Mouse (Mus musculus) c-Kit-positive CD71-negative TER-119-negative erythroid progenitor cells, embryonic 14.5 days (primary cell): ENCODE measurements around the gene Slit3.

Source experiments
- DNase-seq: peaks from one replicate; pipeline ENCODE4 v3.0.0-alpha.2; 2013; ENCODE audit warnings: low read depth

Slit3 gene

DNA sequence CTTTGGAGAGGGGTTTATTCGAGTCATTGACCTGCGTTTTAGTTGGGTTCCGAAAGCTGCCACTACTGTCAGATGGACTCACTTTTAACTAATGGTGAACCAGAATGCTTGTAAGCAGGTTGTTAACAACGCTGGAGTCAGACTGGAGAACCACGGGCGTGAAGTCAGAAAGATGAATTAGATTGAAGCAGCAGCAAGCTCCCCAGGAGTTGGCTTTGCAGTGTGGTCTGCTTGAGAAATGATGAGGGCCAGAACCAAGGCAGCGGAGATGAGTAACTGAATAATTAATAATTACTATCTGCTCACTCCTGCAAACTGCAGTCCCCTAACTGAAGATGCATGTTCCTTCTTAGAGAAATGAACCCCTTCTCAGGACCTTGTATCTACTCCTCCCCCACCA lies 347.8 kb downstream of the Slit3 start:
- DNase-seq = no peak

DNA sequence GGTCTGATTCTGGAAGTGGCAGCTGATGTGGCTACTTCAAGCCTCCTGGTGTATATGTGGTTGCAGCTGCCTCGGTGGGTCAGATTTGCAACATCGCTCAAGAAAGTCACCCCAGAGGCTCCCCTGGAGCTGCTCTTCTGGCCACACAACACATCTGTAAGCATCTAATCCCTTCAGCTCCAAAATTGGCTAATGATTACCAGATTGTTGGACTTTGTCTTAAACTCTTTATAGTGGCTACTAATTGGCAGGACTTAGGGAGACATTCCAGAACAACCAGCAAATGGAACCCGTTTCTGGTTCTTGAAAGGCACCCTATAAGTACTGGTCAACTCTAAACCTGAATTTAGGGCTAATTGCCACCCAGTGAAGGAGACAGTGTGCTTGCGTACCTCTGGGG lies 348.9 kb downstream of the Slit3 start:
- DNase-seq = no peak

DNA sequence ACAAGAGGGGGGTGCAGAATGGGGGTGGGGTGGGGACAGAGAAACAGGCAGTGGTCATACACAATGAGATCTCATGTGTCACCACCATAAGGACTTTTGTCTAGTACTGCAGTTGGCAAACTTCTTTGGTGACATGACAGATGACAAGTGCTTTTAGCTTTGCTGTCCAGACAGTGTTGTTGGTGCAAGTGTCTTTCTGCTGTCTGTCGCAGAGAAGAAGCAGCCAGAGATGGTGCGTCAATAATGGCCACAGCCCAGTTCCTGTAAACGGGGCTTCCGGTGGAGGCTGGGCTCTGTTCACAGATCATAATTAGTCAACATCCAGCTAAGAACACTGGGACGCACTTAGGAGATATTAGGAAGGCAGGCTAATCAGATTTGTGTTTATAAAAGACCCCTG lies 349.8 kb downstream of the Slit3 start:
- DNase-seq = no peak

DNA sequence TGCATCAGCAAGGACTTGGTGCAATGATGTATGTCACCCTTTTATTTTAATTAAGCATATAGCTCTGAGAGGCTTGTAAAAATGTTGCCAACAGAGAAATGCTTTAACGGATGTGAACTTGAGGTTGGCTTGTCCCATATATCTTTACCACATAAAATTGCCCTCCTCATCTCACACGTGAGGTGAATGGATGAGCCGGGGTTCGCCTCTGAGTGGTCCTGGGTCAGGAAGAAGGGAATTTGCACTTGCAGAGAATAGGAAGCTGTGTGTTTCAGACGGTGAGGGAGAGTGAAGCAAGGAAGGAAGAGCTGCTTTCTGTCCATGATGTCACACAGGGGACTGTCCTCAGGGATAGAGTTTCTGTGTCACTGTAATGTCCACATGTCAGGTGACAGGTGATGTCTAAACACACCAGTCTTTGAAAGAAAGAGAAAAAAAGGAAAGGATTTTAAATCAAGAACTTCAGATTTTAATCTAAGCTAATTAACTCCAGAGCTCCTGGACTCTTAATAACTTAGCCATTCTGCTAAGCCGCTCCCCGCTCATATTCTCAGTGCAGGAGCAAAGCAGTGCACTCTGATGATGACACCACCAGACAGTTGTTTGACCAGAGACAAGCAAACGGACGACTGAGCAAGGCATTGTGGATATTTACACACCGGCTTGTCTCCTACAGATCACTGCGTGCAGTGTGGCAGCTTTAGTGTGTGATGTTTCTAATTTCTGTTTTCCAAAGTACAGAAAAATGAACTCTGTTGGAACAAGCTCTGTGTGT lies 352.0 kb downstream of the Slit3 start:
- no peak for DNase-seq

DNA sequence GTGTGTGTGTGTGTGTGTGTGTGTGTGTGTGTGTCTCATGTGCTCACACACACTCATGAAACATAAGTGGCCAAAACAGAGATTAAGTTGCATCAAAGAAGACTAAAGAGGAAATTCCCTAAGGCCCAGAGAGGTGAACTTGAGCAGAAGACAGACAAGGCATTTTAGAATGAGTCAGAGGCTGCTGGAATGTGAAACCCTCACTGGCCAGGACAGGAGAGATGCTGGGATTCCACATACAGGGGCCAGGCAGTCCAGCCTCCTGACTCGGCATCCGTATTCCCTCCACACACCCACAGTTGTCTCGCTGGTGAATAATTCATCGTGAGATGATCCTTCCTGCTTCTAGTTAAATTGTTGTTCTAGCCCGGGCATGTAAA lies 352.6 kb downstream of the Slit3 start:
- DNase-seq = no peak

DNA sequence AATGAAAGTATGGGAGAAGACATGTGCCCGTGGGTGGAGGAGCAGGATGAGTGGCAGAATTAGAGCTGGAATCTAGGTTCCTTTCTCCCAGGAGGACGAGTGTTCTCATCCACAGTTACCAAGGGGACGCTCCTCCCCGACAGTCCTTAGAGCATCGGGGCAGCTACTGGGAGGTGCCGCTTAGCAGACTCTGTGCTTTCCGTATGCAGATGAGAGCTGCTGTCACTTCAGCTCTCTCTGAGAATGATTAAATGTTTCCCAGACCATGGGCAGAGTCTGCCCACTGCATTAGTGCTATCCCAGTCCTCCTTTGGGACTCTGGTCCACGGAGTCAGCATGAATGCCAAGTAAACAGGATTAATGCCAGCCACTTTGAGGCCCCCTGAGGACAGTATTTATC lies 359.1 kb downstream of the Slit3 start:
- DNase-seq = no peak

DNA sequence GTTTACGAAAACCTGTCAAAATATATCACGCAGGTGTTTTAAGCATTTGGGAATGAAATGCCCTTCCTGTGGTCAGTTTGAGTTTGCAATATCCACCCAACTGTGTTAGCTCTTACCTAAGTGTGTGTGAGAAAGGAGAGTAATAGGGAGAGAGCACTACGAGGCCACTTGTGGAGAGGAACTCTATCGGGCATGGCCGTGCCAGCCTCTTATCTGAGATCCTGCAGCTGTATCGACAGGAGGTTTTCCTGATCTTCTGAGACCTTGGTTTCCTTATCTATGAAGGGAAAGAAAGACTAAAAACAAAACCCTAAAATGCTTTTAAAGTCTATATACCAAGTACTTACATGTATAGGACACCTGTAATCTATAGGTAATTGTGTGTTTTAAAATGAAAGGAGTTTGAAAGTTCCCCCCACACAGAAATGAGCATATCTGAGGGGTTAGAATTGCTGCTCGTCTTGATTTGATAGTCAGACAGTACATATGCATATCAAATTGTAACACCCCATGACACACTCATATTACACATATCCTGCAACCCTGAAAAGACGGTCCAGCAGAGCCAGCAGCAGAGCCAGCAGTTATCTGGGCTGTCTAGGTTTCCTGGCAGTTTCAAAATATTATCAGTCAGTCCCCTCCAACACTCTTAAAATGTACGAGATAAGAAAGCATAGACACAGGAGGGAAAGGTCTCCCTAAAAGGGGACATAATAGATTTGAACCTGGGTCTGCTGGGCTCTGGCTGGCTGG lies 360.8 kb downstream of the Slit3 start:
- no peak for DNase-seq

DNA sequence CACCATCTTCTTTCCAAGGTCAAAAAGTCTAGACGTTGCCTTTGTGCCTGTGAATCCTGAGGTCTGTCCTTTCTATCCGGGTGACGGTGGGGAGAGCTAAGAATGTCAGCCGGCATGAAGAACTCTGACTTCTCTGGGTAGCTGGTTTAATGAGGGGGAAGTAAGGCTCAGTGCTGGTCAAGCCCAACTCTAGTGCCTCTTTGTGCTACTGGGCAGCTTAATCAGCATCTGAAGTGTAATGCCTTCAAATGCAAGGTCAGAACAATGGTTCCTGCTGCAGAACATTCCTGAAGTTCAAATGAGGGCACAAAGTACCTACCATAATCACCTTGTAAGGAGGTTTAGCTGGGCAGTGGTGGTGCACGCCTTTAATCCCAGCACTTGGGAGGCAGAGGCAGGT lies 366.9 kb downstream of the Slit3 start:
- DNase-seq = no peak

DNA sequence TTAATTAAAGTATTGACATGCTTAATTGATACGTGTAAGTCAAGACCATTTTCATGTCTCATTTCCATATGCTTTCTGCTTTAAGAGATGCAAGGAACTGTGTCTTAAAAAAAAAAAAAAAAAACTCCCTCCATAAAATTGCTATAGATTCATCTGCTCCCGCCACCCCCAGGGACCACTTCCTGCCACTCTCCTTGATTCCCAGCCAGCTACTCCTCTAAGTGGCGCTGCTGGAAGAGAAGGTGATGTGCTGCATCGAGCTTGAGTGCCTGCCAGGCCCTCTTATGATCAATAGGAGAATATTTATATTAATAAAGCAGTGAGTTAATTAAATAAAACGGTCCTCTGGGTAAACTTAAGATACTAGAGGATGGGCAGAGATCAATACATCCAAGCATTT lies 370.7 kb downstream of the Slit3 start:
- DNase-seq = no peak

DNA sequence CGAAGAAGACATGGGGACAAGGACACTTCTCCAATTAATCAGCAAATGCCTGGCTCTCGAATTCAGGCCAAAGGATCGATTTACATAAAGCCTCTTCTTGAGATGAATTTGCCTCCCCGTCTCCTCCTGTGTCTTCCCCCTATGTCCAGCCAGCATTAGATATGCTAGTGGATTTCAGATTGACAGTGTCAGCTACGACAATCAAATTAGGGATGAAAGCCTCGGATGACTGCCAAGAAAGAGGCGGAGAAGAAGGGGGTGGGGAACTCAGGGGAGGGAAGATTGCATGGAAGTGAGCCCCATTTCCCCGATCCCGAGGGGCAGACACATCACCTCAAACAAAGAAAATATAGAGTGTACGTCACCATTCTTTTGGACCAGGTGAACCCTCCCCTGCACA lies 375.9 kb downstream of the Slit3 start:
- no peak for DNase-seq

DNA sequence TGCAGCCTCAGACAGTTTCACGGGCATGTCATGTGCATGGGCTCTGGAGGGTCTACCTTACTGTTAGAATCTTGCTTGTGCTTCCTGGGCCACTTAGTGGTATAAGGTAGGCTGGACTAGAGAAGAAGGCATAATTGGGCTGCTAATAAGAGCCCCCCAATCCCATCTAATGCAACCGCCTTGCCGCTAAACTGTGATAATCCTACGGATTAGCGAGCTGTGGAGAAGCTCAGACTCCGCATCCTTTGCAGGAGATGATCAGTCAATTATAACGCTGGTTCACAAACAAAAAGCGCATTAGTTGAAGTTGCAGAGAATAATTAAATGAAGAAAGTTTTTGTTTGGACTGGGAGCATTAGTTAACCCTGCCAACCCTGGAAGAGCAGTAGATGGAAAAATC lies 376.9 kb downstream of the Slit3 start:
- no peak for DNase-seq

DNA sequence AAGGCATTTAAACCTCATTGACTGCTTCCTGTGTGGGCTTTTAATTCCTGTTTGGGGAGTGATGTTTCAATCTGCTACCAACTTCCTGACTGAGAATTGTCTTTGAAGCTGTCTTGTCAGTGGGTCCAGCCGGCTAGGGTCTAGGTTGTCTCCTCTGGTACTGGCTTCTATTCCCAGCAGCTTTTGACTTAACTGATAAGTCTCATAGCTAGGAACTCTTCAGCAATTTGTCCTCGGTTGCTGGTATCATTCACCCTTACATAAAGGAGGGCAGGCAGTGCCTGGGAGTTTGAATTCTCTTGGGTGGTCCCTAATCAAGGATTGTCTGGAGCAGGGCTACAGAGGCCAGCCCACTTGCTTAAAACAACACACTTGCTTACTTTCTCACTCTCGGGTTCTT lies 381.1 kb downstream of the Slit3 start:
- DNase-seq = no peak

DNA sequence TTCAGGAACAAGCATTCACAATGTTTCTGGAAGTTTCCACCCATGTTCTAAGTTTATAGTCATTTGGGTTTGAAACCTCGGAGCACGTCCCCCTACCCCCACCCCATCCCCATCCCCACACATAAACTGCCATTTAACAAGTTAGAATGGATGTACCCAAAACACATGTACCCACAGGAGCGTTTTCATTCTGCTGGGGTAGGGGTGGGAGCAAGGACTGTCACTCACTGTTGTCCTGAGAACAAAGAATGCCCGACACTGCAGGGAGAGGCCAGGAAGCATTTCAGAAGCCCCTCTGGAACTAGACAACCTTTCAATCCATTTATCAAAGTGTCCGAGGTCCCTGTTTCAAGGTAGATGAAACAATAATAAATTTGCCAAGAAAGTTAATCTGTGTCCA lies 383.0 kb downstream of the Slit3 start:
- DNase-seq = no peak

DNA sequence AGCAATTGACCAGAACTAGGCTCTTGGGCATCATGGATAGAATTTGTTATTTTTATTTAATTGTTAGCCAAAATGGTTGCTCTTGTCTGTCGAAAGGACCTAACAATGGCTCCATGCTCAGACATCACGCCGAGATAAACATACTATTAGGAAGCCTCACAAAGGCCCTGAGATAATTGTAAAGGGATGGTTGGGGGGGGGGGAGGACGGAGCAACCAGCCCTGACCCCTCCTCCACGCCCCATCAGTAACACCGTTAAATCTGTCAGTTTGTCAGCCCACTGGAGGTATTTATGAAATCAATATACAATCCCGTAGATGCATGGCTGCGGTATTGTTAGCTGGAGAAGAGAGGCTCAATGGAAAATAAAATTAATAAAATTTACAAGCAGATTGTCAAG lies 383.9 kb downstream of the Slit3 start:
- DNase-seq = no peak

DNA sequence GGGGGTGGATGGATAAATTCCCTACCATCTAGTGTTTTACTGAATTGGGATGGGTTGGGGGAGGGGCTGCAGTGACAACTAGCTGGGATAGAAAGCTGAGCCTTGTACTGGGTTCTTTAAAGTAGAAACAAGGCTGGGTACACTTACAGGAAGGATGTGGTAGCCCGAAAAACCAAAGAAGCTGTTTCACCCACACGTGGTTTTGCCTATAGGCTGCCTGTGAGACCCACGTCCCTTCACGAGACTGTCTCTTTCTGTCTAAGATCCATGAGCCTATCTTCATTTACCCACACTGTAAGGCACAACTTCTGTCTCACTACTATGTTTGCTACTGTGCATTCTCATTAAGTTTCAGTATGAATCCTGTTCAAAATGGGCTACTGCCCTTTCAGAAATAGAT lies 384.3 kb downstream of the Slit3 start:
- peak; percentile 14 for DNase-seq

DNA sequence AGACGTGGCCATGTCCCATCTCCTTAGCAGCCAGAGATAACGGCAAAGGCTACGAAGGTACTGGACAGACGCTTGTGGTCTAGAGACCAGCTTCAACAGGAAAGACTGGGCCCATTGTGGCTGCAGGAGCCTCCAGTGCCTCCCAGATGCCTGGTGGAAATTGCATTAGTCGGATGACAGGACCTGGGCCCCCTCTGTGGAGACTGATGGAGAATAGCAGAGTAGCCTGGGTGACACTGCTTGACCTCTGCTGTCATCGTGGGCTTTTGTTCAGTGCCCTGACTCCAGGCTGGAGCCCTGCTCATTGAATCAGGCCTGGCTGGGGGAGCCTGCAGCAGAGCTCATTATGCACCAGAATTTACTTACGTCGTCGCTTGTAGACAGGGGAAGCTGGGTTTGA lies 384.8 kb downstream of the Slit3 start:
- no peak for DNase-seq

DNA sequence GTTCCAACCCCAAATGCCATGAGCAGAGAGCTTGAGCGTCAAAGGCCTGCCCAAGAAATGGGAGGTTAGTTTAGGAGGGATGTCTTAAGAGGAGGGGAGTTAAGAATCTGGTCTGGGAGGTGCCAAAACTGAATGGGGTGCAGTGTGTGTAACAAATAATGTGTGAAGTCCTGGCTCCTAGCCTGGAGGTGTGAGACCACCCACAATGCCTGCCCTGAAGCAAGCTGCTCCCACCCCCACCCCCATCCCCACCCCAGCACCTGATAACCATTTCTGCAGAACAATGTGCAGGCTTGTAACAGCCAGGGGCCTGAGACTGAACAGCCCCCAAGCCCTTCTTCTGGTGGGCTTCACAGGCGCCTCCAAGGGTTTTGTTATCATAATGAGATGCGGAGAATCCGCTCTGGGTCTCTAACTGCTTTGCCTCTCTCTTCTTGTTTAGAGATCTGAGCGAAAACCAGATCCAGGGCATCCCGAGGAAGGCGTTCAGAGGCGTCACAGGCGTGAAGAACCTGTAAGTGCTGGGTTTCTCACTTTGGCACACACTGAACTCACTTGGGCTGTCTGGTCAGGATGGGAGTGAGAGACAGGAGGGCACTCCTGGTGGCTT lies 386.9 kb downstream of the Slit3 start:
- no peak for DNase-seq

DNA sequence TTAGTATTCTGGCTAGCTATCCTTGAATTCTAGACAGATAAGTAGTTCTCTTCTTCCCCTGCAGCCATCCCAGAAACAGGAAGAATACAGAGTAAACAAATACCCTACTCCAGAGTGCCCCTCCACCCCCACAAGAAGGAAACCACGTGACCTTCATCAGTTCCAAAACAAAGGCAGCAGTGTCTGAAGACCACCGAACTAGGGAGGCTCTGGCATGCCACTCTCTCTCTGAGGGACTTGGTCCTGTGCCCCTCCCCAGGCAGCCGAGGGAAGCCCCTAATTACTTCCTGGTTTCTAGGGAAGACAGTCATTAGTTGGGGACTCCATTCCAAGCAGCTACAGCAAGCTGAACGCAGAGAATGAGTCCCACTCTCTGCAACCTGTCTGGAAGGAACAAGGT lies 391.7 kb downstream of the Slit3 start:
- DNase-seq = no peak

DNA sequence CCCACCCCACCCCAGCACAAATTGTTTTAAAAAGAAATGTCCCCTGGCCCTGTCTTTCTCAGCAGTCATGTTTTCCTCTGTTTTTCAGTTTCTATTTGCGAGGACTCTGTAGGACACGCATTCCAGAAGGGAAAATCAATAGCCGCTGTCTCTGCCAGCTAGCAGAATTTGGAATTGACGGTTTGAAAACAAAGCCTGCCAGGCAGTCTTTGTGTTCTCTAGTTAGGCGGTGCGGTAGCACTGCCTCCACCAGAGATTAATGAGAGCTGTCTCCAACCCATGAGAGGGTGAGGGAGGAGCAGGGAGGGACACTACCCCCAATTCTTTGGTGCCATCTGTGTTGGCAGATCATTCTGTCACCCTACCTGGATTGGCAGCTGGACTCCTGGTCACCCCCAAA lies 392.3 kb downstream of the Slit3 start:
- DNase-seq = no peak

DNA sequence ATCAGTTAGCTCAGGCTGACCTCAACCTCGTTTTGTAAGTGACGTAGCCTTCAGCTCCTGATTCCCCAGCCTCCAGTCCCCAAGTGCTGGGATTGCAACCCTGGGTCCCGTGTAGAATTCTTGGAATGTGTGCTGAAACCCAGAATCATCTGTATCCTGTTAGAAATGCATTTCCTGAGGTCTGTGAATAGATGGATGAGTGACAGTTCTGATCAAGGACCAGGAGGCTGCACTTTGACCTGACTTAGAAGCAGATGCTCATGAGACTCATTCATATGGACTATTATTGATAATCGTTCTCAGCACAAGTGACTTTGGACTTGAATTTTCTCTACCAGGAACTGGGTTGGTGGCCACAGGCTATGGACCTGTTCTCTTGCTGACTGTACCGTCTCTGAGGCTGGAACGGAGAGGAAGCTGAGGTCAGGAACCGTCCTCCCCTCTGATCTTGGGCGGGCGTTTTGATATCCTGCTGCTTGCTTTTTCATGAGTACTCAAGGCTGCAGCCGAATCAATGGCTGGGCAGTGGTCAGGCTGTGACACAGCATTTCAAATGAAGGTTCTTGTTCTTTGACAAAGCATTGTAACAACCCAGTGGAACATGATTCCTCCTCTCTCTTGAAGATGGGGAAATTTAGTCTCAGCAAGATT lies 401.9 kb downstream of the Slit3 start:
- DNase-seq = no peak

DNA sequence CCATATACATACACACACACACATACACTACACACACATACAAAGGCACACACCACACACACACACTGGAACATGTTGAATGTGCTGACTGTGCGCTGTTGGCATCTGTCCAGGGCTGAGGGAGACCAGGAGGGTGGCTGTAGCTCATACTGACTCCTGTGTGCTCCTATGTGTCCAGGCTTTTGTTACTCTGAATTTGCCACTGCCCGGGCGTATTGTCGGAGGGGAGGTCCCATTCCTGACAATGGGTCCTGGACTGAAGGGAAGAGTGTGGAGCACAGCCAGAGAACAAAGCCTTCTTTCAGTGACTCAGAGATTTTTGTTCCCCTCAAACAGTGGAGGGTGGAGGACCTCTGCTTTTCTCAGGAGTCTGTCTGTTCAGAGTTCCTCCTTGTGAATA lies 402.7 kb downstream of the Slit3 start:
- DNase-seq = no peak

DNA sequence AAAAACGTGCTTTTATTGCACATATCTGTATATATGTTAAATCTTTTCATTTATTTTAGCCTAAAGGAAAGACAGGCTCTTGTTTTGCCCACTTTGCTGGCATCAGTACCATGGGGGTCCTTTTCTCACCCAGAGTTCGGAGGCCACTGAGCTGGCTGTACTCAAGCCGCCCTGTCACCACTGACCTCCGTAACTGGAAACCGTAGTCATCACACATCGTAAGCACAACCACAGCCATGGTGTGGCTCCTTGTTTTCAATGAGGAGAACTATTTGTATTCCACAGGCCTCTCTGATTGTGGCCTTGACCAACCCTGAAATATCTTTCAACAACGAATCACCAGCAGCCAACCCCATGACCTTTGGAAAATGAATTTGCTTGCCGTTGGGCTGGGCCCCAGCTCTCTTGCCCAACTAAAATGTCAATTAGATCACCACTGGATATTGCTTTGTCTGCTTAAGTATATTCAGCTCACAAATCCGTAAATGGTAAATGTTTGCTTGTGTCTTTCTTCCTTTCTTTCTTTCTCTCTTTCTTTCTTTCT lies 405.3 kb downstream of the Slit3 start:
- no peak for DNase-seq
